Mouse (Mus musculus) heart, embryonic 15.5 days (tissue): Measurements from ENCODE around the gene Dctn1. TPM values are rescaled to one million over a fixed set of nuclear protein-coding genes. Genes with fewer than 3 reads are reported as not detected.

Source experiments
- ATAC-seq: fragments of 200-750 bp; cut with Nextera tagmentation; replicated peaks from 2 replicates; pipeline ENCODE4 v1.8.0; 2017; ENCODE audit warnings: low read depth, moderate TSS enrichment; ENCODE audit not compliant: insufficient number of reproducible peaks, insufficient read depth, low FRiP score
- H3K27ac ChIP-seq: fragments of 300-500 bp; sonication (generic); 2 replicates; pipeline ENCODE4 v1.5.1; 2015; ENCODE audit warnings: mild to moderate bottlenecking, inconsistent platforms
- H3K27me3 ChIP-seq: fragments of 300-500 bp; sonication (generic); 2 replicates; pipeline ENCODE4 v1.6.1; 2015; ENCODE audit warnings: inconsistent platforms
- H3K36me3 ChIP-seq: fragments of 300-500 bp; sonication (generic); 2 replicates; pipeline ENCODE4 v1.6.1; 2015; ENCODE audit warnings: mild to moderate bottlenecking, inconsistent platforms
- H3K4me1 ChIP-seq: fragments of 300-500 bp; sonication (generic); replicated peaks from 2 replicates; pipeline ENCODE4 v1.6.1; 2015; ENCODE audit warnings: inconsistent platforms
- H3K4me2 ChIP-seq: fragments of 300-500 bp; sonication (generic); 2 replicates; pipeline ENCODE4 v1.6.1; 2015; ENCODE audit warnings: inconsistent platforms, mild to moderate bottlenecking, moderate library complexity
- H3K4me3 ChIP-seq: fragments of 300-500 bp; sonication (generic); 2 replicates; pipeline ENCODE4 v1.5.1; 2015; ENCODE audit warnings: mild to moderate bottlenecking, inconsistent platforms
- H3K9ac ChIP-seq: fragments of 300-500 bp; sonication (generic); 2 replicates; pipeline ENCODE4 v1.6.1; 2015; ENCODE audit warnings: mild to moderate bottlenecking, inconsistent platforms
- H3K9me3 ChIP-seq: fragments of 300-500 bp; sonication (generic); replicated peaks from 2 replicates; pipeline ENCODE4 v1.6.1; 2016; ENCODE audit warnings: inconsistent platforms
- WGBS: fragments of 180-500 bp; shearing (Covaris S2); methylation state at CpG from one replicate; pipeline ENCODE4 v1.1.7; 2015; ENCODE audit warnings: mixed read lengths; 5-methylcytosine and 5-hydroxymethylcytosine counted together
- polyA plus RNA-seq: library from polyadenylated mRNA; unstranded; fragments of >200 nt; fragmentation: Nextera tagmentation; extraction: Ambion mirVana; gene quantifications from 2 replicates; pipeline ENCODE4 v1.2.1, GENCODE M21; 2015

The Dctn1 gene
- polyA plus RNA-seq, 1 experiment from 2014 or later = 60.3 TPM

- no peaks in the 10 kb centered on the region for H3K9me3 ChIP-seq
- peaks cover 4% of the 10 kb centered on the region; the same call in 1 of the 2 replicates for H3K36me3 ChIP-seq
- H3K4me2 ChIP-seq = no peak overlapping the region
- H3K27ac ChIP-seq = no peak overlapping the region
- no peak for ATAC-seq
- WGBS = 71% methylated on average over 9 of the region's 9 CpGs
- no peak overlapping the region for H3K4me3 ChIP-seq
- no peaks in the 10 kb centered on the region for H3K27me3 ChIP-seq
- H3K4me1 ChIP-seq = 0 out of 2 replicates have a peak, but pooled peaks cover 8% of the 10 kb centered on the region
- no peak overlapping the region for H3K9ac ChIP-seq
Measured at GRCm38 (mm10) chr6:83172240-83172920, 6.7 kb downstream of the Dctn1 start.

- Histone ChIP-seq H3K4me1 (peaks cover 17% of the 10 kb centered on the region), H3K4me2 (no peak overlapping the region), H3K27ac (no peak overlapping the region), H3K9ac (no peak overlapping the region), H3K4me3 (no peak overlapping the region), H3K9me3 (no peaks in the 10 kb centered on the region), H3K27me3 (no peaks in the 10 kb centered on the region), H3K36me3 (peaks cover 4% of the 10 kb centered on the region; the same call in 1 of the 2 replicates)
- WGBS = 81% methylated on average over 8 of the region's 8 CpGs
- ATAC-seq = no peak
Measured at GRCm38 (mm10) chr6:83175996-83176395, 10.3 kb downstream of the Dctn1 start.

- 29% methylated on average over 12 of the region's 12 CpGs for WGBS
- H3K9me3 ChIP-seq = no peaks in the 10 kb centered on the region
- no peak overlapping the region for H3K27ac ChIP-seq
- H3K4me2 ChIP-seq = peak overlapping the region; percentile 65
- ATAC-seq = peak; percentile 42; the same call in 1 of the 2 replicates
- H3K9ac ChIP-seq = peak overlapping the region; percentile 50
- H3K36me3 ChIP-seq = peaks cover 27% of the 10 kb centered on the region
- peaks cover 15% of the 10 kb centered on the region for H3K4me1 ChIP-seq
- no peaks in the 10 kb centered on the region for H3K27me3 ChIP-seq
- peak overlapping the region; percentile 35 for H3K4me3 ChIP-seq
Measured at GRCm38 (mm10) chr6:83179390-83180117, 13.8 kb downstream of the Dctn1 start.

DNA sequence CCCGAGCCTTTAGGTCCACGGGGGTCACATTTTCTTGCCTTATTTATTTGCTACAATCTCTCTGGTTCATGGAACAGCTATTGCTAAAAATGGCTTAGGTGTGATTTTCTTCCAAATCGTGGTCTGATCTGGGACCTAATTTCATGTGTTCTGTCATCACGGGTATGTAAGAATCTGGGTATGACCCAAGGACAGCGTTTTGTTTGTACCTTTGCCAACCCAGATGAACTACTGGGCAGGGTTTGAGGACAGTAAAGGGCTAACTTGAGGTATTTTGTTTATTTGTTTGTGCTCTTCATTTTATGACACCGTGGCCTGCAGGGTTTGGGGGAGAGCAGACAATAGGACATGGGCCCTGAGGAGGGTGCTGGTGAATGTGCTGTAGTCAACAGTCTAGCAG is 14.9 kb downstream of the Dctn1 start:
- Histone ChIP-seq H3K4me1 (peaks cover 17% of the 10 kb centered on the region), H3K4me2 (no peak overlapping the region), H3K27ac (no peak overlapping the region), H3K9me3 (no peaks in the 10 kb centered on the region), H3K27me3 (no peaks in the 10 kb centered on the region), H3K9ac (no peak overlapping the region), H3K36me3 (peaks cover 30% of the 10 kb centered on the region), H3K4me3 (no peak overlapping the region)
- WGBS = 70% methylated on average over 6 of the region's 6 CpGs
- ATAC-seq = no peak

- ATAC-seq = no peak
- H3K36me3 ChIP-seq = peaks cover 32% of the 10 kb centered on the region
- WGBS = 90% methylated on average over 3 of the region's 3 CpGs
Measured at GRCm38 (mm10) chr6:83184858-83185435, 19.2 kb downstream of the Dctn1 start.

GRCm38 (mm10) chr6:83185895-83186861 is 20.5 kb downstream of the Dctn1 start:
- ATAC-seq = peak; percentile 72; the same call in 1 of the 2 replicates
- peak overlapping the region; percentile 36 for H3K4me2 ChIP-seq
- H3K9ac ChIP-seq = no peak overlapping the region
- 27% methylated on average over 25 of the region's 25 CpGs for WGBS
- peaks cover 44% of the 10 kb centered on the region for H3K36me3 ChIP-seq
- 0 out of 2 replicates have a peak overlapping the region, but pooled peaks have one; percentile 7 for H3K4me3 ChIP-seq
- peaks cover 20% of the 10 kb centered on the region for H3K4me1 ChIP-seq
- no peaks in the 10 kb centered on the region for H3K9me3 ChIP-seq
- H3K27me3 ChIP-seq = no peaks in the 10 kb centered on the region
- no peak overlapping the region for H3K27ac ChIP-seq

More at GRCm38 (mm10) chr6:83184858-83185435, 19.2 kb downstream of the Dctn1 start:
- no peak overlapping the region for H3K27ac ChIP-seq
- no peak overlapping the region for H3K9ac ChIP-seq
- H3K4me1 ChIP-seq = peaks cover 23% of the 10 kb centered on the region
- H3K4me2 ChIP-seq = no peak overlapping the region
- H3K27me3 ChIP-seq = no peaks in the 10 kb centered on the region
- no peak overlapping the region for H3K4me3 ChIP-seq
- H3K9me3 ChIP-seq = no peaks in the 10 kb centered on the region

DNA sequence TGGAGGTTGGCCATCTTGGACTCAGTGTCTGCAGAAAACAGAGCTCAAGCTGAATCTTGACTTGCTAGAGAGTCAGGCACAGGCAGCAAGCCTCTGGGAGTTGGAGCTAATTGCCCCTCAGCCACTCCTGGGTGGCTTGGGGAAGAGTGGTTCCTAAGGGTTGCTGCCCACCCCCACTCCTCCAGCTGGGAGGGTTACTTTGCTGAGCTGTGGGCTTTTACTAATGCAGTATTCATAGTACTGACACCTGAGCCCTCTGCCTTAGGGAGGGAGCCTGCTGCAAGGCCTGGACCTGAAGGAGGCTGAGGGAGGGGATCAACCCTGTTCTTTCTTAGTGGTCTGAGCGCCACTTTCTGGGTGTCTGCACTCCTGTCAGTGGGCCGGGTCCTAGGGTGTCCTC is 21.2 kb downstream of the Dctn1 start:
- H3K27me3 ChIP-seq = no peaks in the 10 kb centered on the region
- H3K36me3 ChIP-seq = peaks cover 52% of the 10 kb centered on the region
- H3K4me2 ChIP-seq = no peak overlapping the region
- no peak for ATAC-seq
- 86% methylated on average over 2 of the region's 2 CpGs for WGBS
- H3K27ac ChIP-seq = no peak overlapping the region
- H3K9me3 ChIP-seq = no peaks in the 10 kb centered on the region
- peaks cover 20% of the 10 kb centered on the region for H3K4me1 ChIP-seq
- no peak overlapping the region for H3K4me3 ChIP-seq
- H3K9ac ChIP-seq = no peak overlapping the region

DNA sequence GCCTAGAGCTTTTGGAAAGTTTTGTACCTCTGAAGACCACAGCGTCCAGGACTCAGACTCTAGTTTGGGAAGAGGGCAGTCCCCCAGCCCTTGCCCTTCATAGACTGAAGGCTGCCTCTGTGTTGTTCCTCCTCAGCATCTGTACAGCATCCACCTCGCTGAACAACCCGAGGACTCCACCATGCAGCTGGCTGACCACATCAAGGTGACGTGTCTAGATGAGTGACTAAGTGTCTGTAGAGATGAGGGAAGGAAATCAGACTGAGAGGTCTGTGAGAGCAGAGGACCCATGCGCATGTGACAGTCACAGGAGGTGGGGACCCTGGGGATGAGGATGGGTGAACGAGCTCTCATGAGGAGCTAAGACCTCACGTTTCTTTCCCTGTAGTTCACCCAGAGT is 27.9 kb downstream of the Dctn1 start:
- H3K36me3 ChIP-seq = peaks cover 87% of the 10 kb centered on the region
- no peaks in the 10 kb centered on the region for H3K27me3 ChIP-seq
- ATAC-seq = no peak
- WGBS = 84% methylated on average over 7 of the region's 7 CpGs
- no peak overlapping the region for H3K4me3 ChIP-seq
- H3K4me1 ChIP-seq = peaks cover 11% of the 10 kb centered on the region
- no peaks in the 10 kb centered on the region for H3K9me3 ChIP-seq
- no peak overlapping the region for H3K4me2 ChIP-seq
- no peak overlapping the region for H3K27ac ChIP-seq
- no peak overlapping the region for H3K9ac ChIP-seq

GRCm38 (mm10) chr6:83197345-83198004 is 31.8 kb downstream of the Dctn1 start:
- H3K9ac ChIP-seq = peak overlapping the region; percentile 25; the same call in 1 of the 2 replicates
- 35% methylated on average over 15 of the region's 15 CpGs for WGBS
- ATAC-seq = peak; percentile 44; the same call in 1 of the 2 replicates
- peak overlapping the region; percentile 45 for H3K27ac ChIP-seq
- peaks cover 66% of the 10 kb centered on the region for H3K36me3 ChIP-seq
- H3K4me2 ChIP-seq = no peak overlapping the region
- H3K4me3 ChIP-seq = 0 out of 2 replicates have a peak overlapping the region, but pooled peaks have one; percentile 3
- H3K27me3 ChIP-seq = no peaks in the 10 kb centered on the region
- H3K9me3 ChIP-seq = no peaks in the 10 kb centered on the region
- H3K4me1 ChIP-seq = peaks cover 10% of the 10 kb centered on the region

- H3K4me2 ChIP-seq = no peak overlapping the region
- ATAC-seq = no peak
- peaks cover 14% of the 10 kb centered on the region for H3K36me3 ChIP-seq
- H3K9ac ChIP-seq = no peak overlapping the region
- H3K4me1 ChIP-seq = peaks cover 3% of the 10 kb centered on the region; the same call in 1 of the 2 replicates
- H3K4me3 ChIP-seq = no peak overlapping the region
- H3K9me3 ChIP-seq = no peaks in the 10 kb centered on the region
- no peaks in the 10 kb centered on the region for H3K27me3 ChIP-seq
- 76% methylated on average over 4 of the region's 4 CpGs for WGBS
- no peak overlapping the region for H3K27ac ChIP-seq
Measured at GRCm38 (mm10) chr6:83203320-83203719, 37.6 kb downstream of the Dctn1 start.
